Mouse (Mus musculus): ENCODE results near the gene Ncor2.

DNA sequence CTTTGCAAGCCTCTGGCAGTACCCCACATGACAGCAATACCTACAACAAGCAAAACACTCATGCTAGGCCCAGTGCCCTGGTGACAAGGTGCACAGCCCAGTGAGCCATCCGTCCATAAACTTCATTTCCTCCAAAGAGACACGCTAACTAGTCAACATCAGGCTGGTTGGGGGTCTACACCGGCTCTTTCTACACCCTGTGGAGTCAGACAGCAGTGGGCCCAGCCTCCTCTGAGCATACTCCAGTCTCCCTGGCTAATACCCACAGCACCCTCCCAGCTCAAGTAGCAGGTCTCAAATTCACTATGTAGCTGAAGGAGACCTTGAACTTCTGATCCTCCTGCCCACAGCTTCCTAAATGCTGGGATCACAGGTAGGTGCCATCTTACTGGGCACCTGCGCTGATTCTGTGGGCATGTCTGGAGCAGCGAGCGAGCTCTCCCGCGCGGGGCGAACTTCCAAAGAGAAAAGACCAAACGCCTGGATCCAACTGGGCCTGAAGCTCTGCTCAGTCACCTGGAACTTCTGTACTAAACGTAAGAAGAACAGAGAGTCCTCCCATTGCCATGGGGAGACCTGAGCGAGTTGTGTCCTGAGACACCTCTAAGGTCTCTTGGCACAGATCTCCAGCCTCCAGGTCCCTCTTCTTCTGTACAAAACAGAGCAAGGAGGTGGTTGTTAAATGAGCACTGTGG lies 46.3 kb downstream of the Ncor2 start:
- no peak for TF ChIP-seq CTCF (IDR thresholded peaks at IDR 0.05; ENCODE audit: low read depth, low read length)
- no peak for TF ChIP-seq POLR2A (IDR thresholded peaks at IDR 0.05; ENCODE audit: borderline replicate concordance, low read depth, low read length)
